In the genomic region with DNA sequence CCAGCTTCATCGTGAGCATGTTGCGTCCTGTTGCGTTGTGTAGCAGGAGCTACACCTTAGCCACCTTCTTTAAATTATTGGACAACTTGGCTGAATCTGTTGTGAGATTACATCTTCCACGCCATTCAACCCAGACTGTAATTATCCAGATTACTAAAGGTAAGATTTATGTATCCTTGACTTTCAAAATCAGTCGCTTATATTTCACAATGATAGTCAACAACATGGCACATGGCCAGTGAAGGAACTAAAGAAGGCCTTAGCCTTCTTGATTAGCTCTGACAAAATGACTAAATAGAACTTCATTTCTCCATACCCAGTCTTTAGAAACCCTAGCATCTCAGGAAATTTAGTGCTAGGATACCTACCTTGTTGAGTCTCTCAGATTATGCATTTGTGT, we compare ENCODE assay signal across 22 mouse cellular contexts. TPM values are rescaled to one million over a fixed set of nuclear protein-coding genes. Genes with fewer than 3 reads are reported as not detected.
"Had no signal": no experiment of that assay in that cellular context is flagged by ENCODE, and none has a peak within 500 bp of the region (broad histone marks: within the 10 kb centered on the region; RNA-seq: fewer than 3 reads in every experiment).

No protein-coding gene starts in this region.

- H3K27ac ChIP-seq: lung, embryonic 15.5 days; macrophage; midbrain, embryonic 13.5 days; midbrain, embryonic 15.5 days; neural tube, embryonic 12.5 days; stomach, embryonic 15.5 days; stomach, postnatal 0 days had no signal

- DNase-seq: liver, postnatal 0 days; lung, adult 2 months; lung, postnatal 10 days; right cerebral cortex, postnatal 14 days; thymus, postnatal 14 days; thymus, postnatal 36 days had no signal

- H3K4me3 ChIP-seq: lung, embryonic 15.5 days; megakaryocyte, embryonic 14.5 days; midbrain, embryonic 13.5 days; midbrain, embryonic 15.5 days; neural tube, embryonic 12.5 days; stomach, embryonic 15.5 days had no signal

RNA-seq across cellular contexts. Expression of a gene that starts 15.9 kb away (rescaled TPM):
- total RNA-seq: neutrophil, adult 5-6 weeks had no signal

RNA-seq across cellular contexts. Expression of a gene that starts 27.9 kb away (rescaled TPM):
- total RNA-seq: megakaryocyte progenitor cell, adult 5-6 weeks; midbrain, postnatal 0 days; monocyte, adult 5-6 weeks; neutrophil, adult 5-6 weeks had no signal
- polyA plus RNA-seq: lung, adult 2 months; lung, embryonic 15.5 days; macrophage; midbrain, embryonic 11.5 days; midbrain, embryonic 13.5 days; midbrain, embryonic 15.5 days; midbrain, postnatal 0 days; neural tube, embryonic 12.5 days; neural tube, embryonic 14.5 days; stomach, embryonic 15.5 days; testis, adult 2 months; thymus, postnatal 0 days had no signal
